In genomic region chr15:79895221-79896079, GRCm38 (mm10) we compare ENCODE assay signal across 8 mouse cellular contexts. TPM values are rescaled to one million over a fixed set of nuclear protein-coding genes. Genes with fewer than 3 reads are reported as not detected.
DNase-seq lines count a peak whose midpoint lies in the region; ATAC-seq and TF ChIP-seq lines count a peak whose summit lies in the region.
"Not testable (repeated sequence)": the region's sequence is repeated elsewhere in the genome, so short reads cannot be mapped to it uniquely, and the experiment has no call there.

No protein-coding gene starts in this region.

- H3K4me2 ChIP-seq in stomach, postnatal 0 days (replicated peaks; ENCODE audit: low read depth), result not testable (repeated sequence)

- peak; percentile 54 for DNase-seq in CD4-positive, CD25-positive, alpha-beta regulatory T cell, adult 2 months (ENCODE audit: low read depth, low spot score)
- peak; percentile 42 for DNase-seq in heart, adult 8-10 months (ENCODE audit: low spot score)
- DNase-seq in kidney, adult 11 months, result peak; percentile 37
- DNase-seq in liver, adult 2 months (ENCODE audit: extremely low read depth, low read depth, low spot score); lung, adult 2 months; stomach, postnatal 0 days (ENCODE audit: low spot score): not testable (repeated sequence)
- peak; percentile 68 for DNase-seq in naive thymus-derived CD4-positive, alpha-beta T cell, adult 2 months (ENCODE audit: low read depth)

- H3K9me3 ChIP-seq in stomach, postnatal 0 days (ENCODE audit: control insufficient read depth, low read length), result not testable (repeated sequence)

- WGBS in liver, adult 2 months, result 79% methylated on average over 11 of the region's 23 CpGs
- WGBS in lung, adult 2 months, result 49% methylated on average over 12 of the region's 23 CpGs
- 73% methylated on average over 10 of the region's 23 CpGs for whole genome bisulfite sequencing in stomach, postnatal 0 days

- peak overlapping the region; percentile 91 for H3K27ac ChIP-seq in brown adipose tissue, adult 24 weeks (replicated peaks; ENCODE audit: low read depth, low read length)
- peak overlapping the region; percentile 36 for H3K27ac ChIP-seq in liver, adult 2 months (replicated peaks; ENCODE audit: insufficient read depth, low read depth, low read length)
- H3K27ac ChIP-seq in stomach, postnatal 0 days (replicated peaks), result peak overlapping the region; percentile 5

- H3K4me1 ChIP-seq in brown adipose tissue, adult 24 weeks (ENCODE audit: control insufficient read depth, insufficient read depth, insufficient read length, low read length), result peaks cover 13% of the 10 kb centered on the region
- not testable (repeated sequence) for H3K4me1 ChIP-seq in liver, adult 2 months (ENCODE audit: control insufficient read depth, insufficient read depth, low read length); stomach, postnatal 0 days (replicated peaks; ENCODE audit: control insufficient read depth, insufficient read depth)
- H3K4me1 ChIP-seq in lung, adult 2 months (ENCODE audit: control insufficient read depth, insufficient read depth, low read length), result peaks cover 32% of the 10 kb centered on the region

- not testable (repeated sequence) for TF ChIP-seq CTCF in liver, adult 2 months (IDR thresholded peaks at IDR 0.05; ENCODE audit: low read depth, low read length); lung, adult 2 months (IDR thresholded peaks at IDR 0.05; ENCODE audit: insufficient read depth, low read length); stomach, postnatal 0 days (IDR thresholded peaks at IDR 0.05; ENCODE audit: low read depth)

- not testable (repeated sequence) for H3K36me3 ChIP-seq in liver, adult 2 months (ENCODE audit: control insufficient read depth, insufficient read depth, low read length); stomach, postnatal 0 days (ENCODE audit: control insufficient read depth, insufficient read depth, low read length)

- H3K4me3 ChIP-seq in brown adipose tissue, adult 24 weeks (ENCODE audit: insufficient read depth, low read depth, low read length), result peak overlapping the region; percentile 14
- H3K4me3 ChIP-seq in liver, adult 2 months (ENCODE audit: insufficient read depth, low read depth, low read length); stomach, postnatal 0 days (ENCODE audit: low read depth, low read length): not testable (repeated sequence)
- peak overlapping the region; percentile 33 for H3K4me3 ChIP-seq in lung, adult 2 months (replicated peaks; ENCODE audit: extremely low read depth, low read depth, low read length)

- not testable (repeated sequence) for H3K27me3 ChIP-seq in liver, adult 2 months (ENCODE audit: control insufficient read depth, insufficient read depth, low read length); stomach, postnatal 0 days (ENCODE audit: control insufficient read depth, insufficient read depth, low read length)

- not testable (repeated sequence) for ATAC-seq in stomach, postnatal 0 days (ENCODE audit: low FRiP score, low TSS enrichment)

- not testable (repeated sequence) for H3K9ac ChIP-seq in liver, adult 2 months (ENCODE audit: low read depth, low read length); stomach, postnatal 0 days (ENCODE audit: low read length)

- not testable (repeated sequence) for TF ChIP-seq EP300 in stomach, postnatal 0 days (optimal IDR thresholded peaks at IDR 0.05)

- TF ChIP-seq POLR2A in liver, adult 2 months (IDR thresholded peaks at IDR 0.05; ENCODE audit: extremely low read depth, insufficient read depth, low read length), result not testable (repeated sequence)
- TF ChIP-seq POLR2A in lung, adult 2 months (IDR thresholded peaks at IDR 0.05; ENCODE audit: borderline replicate concordance, extremely low read depth, low read depth, low read length), result peak; percentile 28; the same call in 1 of the 2 replicates

- H3K79me2 ChIP-seq in liver, adult 2 months (ENCODE audit: control insufficient read depth, insufficient read depth, low read length), result not testable (repeated sequence)

RNA-seq across cellular contexts. Expression of gene Apobec3, which starts 4.0 kb away (rescaled TPM):
- 5.3 and 7.4 TPM in 2 replicates for polyA plus RNA-seq in brown adipose tissue, adult 24 weeks (2012; ENCODE audit: insufficient read depth, insufficient read length, missing spikeins)
- 1 to 10 TPM; 7.2 to 8.4 (median 8.0) TPM for total RNA-seq in heart, adult 8-10 months (2022)
- total RNA-seq in liver, adult 2 months (2014; rRNA removed), result 2.6 and 3.6 TPM in 2 replicates
- polyA plus RNA-seq in liver, adult 2 months (2012; rRNA removed), result 1.5 and 2.4 TPM in 2 replicates
- polyA plus RNA-seq in lung, adult 2 months (2012; rRNA removed), result 29.7 and 36.7 TPM in 2 replicates
- polyA plus RNA-seq in stomach, postnatal 0 days (2015; fragmentation: Nextera tagmentation; extraction: Ambion mirVana), result 18.2 and 18.5 TPM in 2 replicates

Comparison
In these comparisons a context has a peak if more than half of its experiments do, and no peak if none do; other contexts are left out.
1. H3K27ac ChIP-seq: peak in every context shown above with its lines; median percentile 91 in brown adipose tissue, adult 24 weeks; 36 in liver, adult 2 months; 5 in stomach, postnatal 0 days.